Mouse (Mus musculus) G1E-ER4 (cell line): Measurements from ENCODE around the gene Sdsl. TPM values are rescaled to one million over a fixed set of nuclear protein-coding genes. Genes with fewer than 3 reads are reported as not detected.

Experiments
- GATA1 ChIP-seq: IDR thresholded peaks from one replicate; pipeline ENCODE4 v1.8.0; 2012; ENCODE audit warnings: low read length, inconsistent platforms
- polyA plus RNA-seq: library from polyadenylated mRNA; stranded (reverse); fragments of >175 nt; gene quantifications from 2 replicates; pipeline ENCODE4 v1.2.3, GENCODE M21; 2012

The Sdsl gene
- polyA plus RNA-seq, 1 experiment = 0.29 TPM

GRCm38 (mm10) chr5:120502147-120502621 lies 29.6 kb upstream of the Sdsl start:
- no peak for TF ChIP-seq GATA1

- TF ChIP-seq GATA1 = no peak
These were observed 26.6 kb upstream of the Sdsl start for GRCm38 (mm10) chr5:120499202-120499601.

GRCm38 (mm10) chr5:120497071-120497470 lies 24.5 kb upstream of the Sdsl start:
- TF ChIP-seq GATA1 = no peak

GRCm38 (mm10) chr5:120495703-120496226 lies 23.2 kb upstream of the Sdsl start:
- no peak for TF ChIP-seq GATA1

GRCm38 (mm10) chr5:120495064-120495702 lies 22.6 kb upstream of the Sdsl start:
- no peak for TF ChIP-seq GATA1

GRCm38 (mm10) chr5:120493873-120494395 lies 21.3 kb upstream of the Sdsl start:
- TF ChIP-seq GATA1 = no peak

GRCm38 (mm10) chr5:120493440-120493839 lies 20.8 kb upstream of the Sdsl start:
- TF ChIP-seq GATA1 = no peak

GRCm38 (mm10) chr5:120492437-120492836 lies 19.8 kb upstream of the Sdsl start:
- TF ChIP-seq GATA1 = no peak

- no peak for TF ChIP-seq GATA1
These were observed 18.1 kb upstream of the Sdsl start for GRCm38 (mm10) chr5:120490679-120491192.

- no peak for TF ChIP-seq GATA1
These were observed 15.2 kb upstream of the Sdsl start for GRCm38 (mm10) chr5:120487844-120488243.

GRCm38 (mm10) chr5:120483399-120483798 lies 10.8 kb upstream of the Sdsl start:
- no peak for TF ChIP-seq GATA1

- TF ChIP-seq GATA1 = no peak
These were observed 8.6 kb upstream of the Sdsl start for GRCm38 (mm10) chr5:120481205-120481604.

GRCm38 (mm10) chr5:120479538-120479937 lies 6.9 kb upstream of the Sdsl start:
- no peak for TF ChIP-seq GATA1

GRCm38 (mm10) chr5:120477993-120478392 lies 5.4 kb upstream of the Sdsl start:
- TF ChIP-seq GATA1 = no peak

GRCm38 (mm10) chr5:120476296-120476695 lies 3.7 kb upstream of the Sdsl start, which contains the start of gene Sds:
TSS of gene Sds (plus strand) at chr5:120476526.
- no peak for TF ChIP-seq GATA1

GRCm38 (mm10) chr5:120475861-120476260 lies 3.3 kb upstream of the Sdsl start:
- TF ChIP-seq GATA1 = no peak

GRCm38 (mm10) chr5:120473361-120473760 lies 751 bp upstream of the Sdsl start:
- TF ChIP-seq GATA1 = no peak
